Mouse (Mus musculus): ENCODE measurements at regions not wholly inside any gene's neighbourhood (a gene's known extent, or its start where the extent isn't known, plus 50 kb on each side); places are given as distances from the start of the nearest gene placed in this dataset.

- DNase-seq (ENCODE audit: low spot score) = no peak
These were observed 59.7 kb downstream of the H2al1j start for GRCm38 (mm10) chrX:11387200-11387940.

- no peak for DNase-seq (ENCODE audit: low spot score)
These were observed 61.2 kb downstream of the H2al1j start for GRCm38 (mm10) chrX:11388860-11389259.

- DNase-seq (ENCODE audit: low spot score) = no peak
These were observed 72.8 kb downstream of the H2al1j start for GRCm38 (mm10) chrX:11400406-11400805.

GRCm38 (mm10) chrX:11404369-11404768, 76.7 kb downstream of the H2al1j start:
- DNase-seq (ENCODE audit: low spot score) = no peak

- no peak for DNase-seq (ENCODE audit: low spot score)
These were observed 84.7 kb downstream of the H2al1j start for GRCm38 (mm10) chrX:11412316-11412826.

- no peak for DNase-seq (ENCODE audit: low spot score)
These were observed 88.0 kb downstream of the H2al1j start for GRCm38 (mm10) chrX:11415662-11416061.

GRCm38 (mm10) chrX:11416510-11416909, 88.9 kb downstream of the H2al1j start:
- DNase-seq (ENCODE audit: low spot score) = no peak

- no peak for DNase-seq (ENCODE audit: low spot score)
These were observed 90.2 kb downstream of the H2al1j start for GRCm38 (mm10) chrX:11417861-11418260.

- DNase-seq (ENCODE audit: low spot score) = no peak
These were observed 90.6 kb downstream of the H2al1j start for GRCm38 (mm10) chrX:11418261-11418660.

GRCm38 (mm10) chrX:11419162-11419631, 91.6 kb downstream of the H2al1j start:
- DNase-seq (ENCODE audit: low spot score) = no peak

- no peak for DNase-seq (ENCODE audit: low spot score)
These were observed 104.9 kb downstream of the H2al1j start for GRCm38 (mm10) chrX:11432403-11433004.

- no peak for DNase-seq (ENCODE audit: low spot score)
These were observed 107.7 kb downstream of the H2al1j start for GRCm38 (mm10) chrX:11435338-11435737.

GRCm38 (mm10) chrX:11437151-11437944, 109.7 kb downstream of the H2al1j start:
- DNase-seq (ENCODE audit: low spot score) = no peak

GRCm38 (mm10) chrX:11443543-11443942, 115.9 kb downstream of the H2al1j start:
- no peak for DNase-seq (ENCODE audit: low spot score)

- DNase-seq (ENCODE audit: low spot score) = no peak
These were observed 116.7 kb downstream of the H2al1j start for GRCm38 (mm10) chrX:11444261-11444725.

- no peak for DNase-seq (ENCODE audit: low spot score)
These were observed 121.1 kb downstream of the H2al1j start for GRCm38 (mm10) chrX:11448711-11449110.

GRCm38 (mm10) chrX:11458521-11458920, 130.9 kb downstream of the H2al1j start:
- DNase-seq (ENCODE audit: low spot score) = no peak

- no peak for DNase-seq (ENCODE audit: low spot score)
These were observed 136.4 kb downstream of the H2al1j start for GRCm38 (mm10) chrX:11463955-11464511.

GRCm38 (mm10) chrX:11466191-11466590, 138.6 kb downstream of the H2al1j start:
- DNase-seq (ENCODE audit: low spot score) = no peak

GRCm38 (mm10) chrX:11479696-11480339, 152.2 kb downstream of the H2al1j start:
- no peak for DNase-seq (ENCODE audit: low spot score)

- DNase-seq (ENCODE audit: low spot score) = no peak
These were observed 154.5 kb downstream of the H2al1j start for GRCm38 (mm10) chrX:11482141-11482540.
